Mouse (Mus musculus): Measurements from ENCODE around the gene A730046J19Rik.

A730046J19Rik gene

GRCm38 (mm10) chrX:144153523-144153922 lies at the start of gene A730046J19Rik:
Gene A730046J19Rik (plus strand): TSS chrX:144153695.
- DNase-seq (ENCODE audit: low read depth, low spot score), result no peak

GRCm38 (mm10) chrX:144104619-144105416 lies 48.7 kb upstream of the A730046J19Rik start:
- no peak for DNase-seq (ENCODE audit: low read depth, low spot score)

- DNase-seq (ENCODE audit: low read depth, low spot score), result no peak
These were observed 17.2 kb upstream of the A730046J19Rik start for GRCm38 (mm10) chrX:144136281-144136680.

GRCm38 (mm10) chrX:144149987-144150386 lies 3.5 kb upstream of the A730046J19Rik start:
- no peak for DNase-seq (ENCODE audit: low read depth, low spot score)

GRCm38 (mm10) chrX:144154111-144154510 lies 616 bp downstream of the A730046J19Rik start:
- DNase-seq (ENCODE audit: low read depth, low spot score), result no peak

GRCm38 (mm10) chrX:144162936-144163335 lies 9.4 kb downstream of the A730046J19Rik start:
- no peak for DNase-seq (ENCODE audit: low read depth, low spot score)

All from c-Kit-negative CD71-positive TER-119-positive erythroid progenitor cells, embryonic 14.5 days (primary cell).